In genomic region chr2:59248806-59249205, GRCm38 (mm10) we compare ENCODE assay signal across 19 mouse cellular contexts.
"Had no signal": no experiment of that assay in that cellular context is flagged by ENCODE, and none has a peak within 500 bp of the region (broad histone marks: within the 10 kb centered on the region; RNA-seq: fewer than 3 reads in every experiment).

No protein-coding gene starts in this region.

- ATAC-seq: lung, postnatal 0 days had no signal

- H3K9me3 ChIP-seq: liver, embryonic 13.5 days; megakaryocyte, embryonic 14.5 days; midbrain, embryonic 10.5 days; neural tube, embryonic 12.5 days; neural tube, embryonic 15.5 days had no signal

- H3K9ac ChIP-seq: liver, embryonic 13.5 days; lung, embryonic 14.5 days; neural tube, embryonic 12.5 days; neural tube, embryonic 15.5 days had no signal

- H3K4me1 ChIP-seq: liver, embryonic 13.5 days; midbrain, embryonic 10.5 days; neural tube, embryonic 12.5 days; neural tube, embryonic 15.5 days had no signal

- H3K36me3 ChIP-seq: liver, embryonic 13.5 days; midbrain, embryonic 10.5 days; neural tube, embryonic 12.5 days; neural tube, embryonic 15.5 days had no signal

- H3K27me3 ChIP-seq: liver, embryonic 13.5 days; megakaryocyte, embryonic 14.5 days; neural tube, embryonic 12.5 days; neural tube, embryonic 15.5 days had no signal

- DNase-seq: kidney, adult 2 months; kidney, postnatal 36 days; layer of hippocampus, postnatal 36 days; liver, embryonic 13.5 days; lung, embryonic 14.5 days; midbrain, embryonic 14.5 days; right cerebral cortex, adult 18-20 months; right cerebral cortex, postnatal 14 days; right cerebral cortex, postnatal 4 days; thymus, adult 2 months; thymus, postnatal 36 days had no signal

- H3K4me3 ChIP-seq: left cerebral cortex, adult 2 months; liver, embryonic 13.5 days; megakaryocyte, embryonic 14.5 days; midbrain, embryonic 10.5 days; neural tube, embryonic 12.5 days; neural tube, embryonic 15.5 days had no signal

- H3K27ac ChIP-seq: kidney, postnatal 0 days; left cerebral cortex, adult 2 months; liver, embryonic 13.5 days; midbrain, embryonic 10.5 days; neural tube, embryonic 12.5 days; neural tube, embryonic 15.5 days; stomach, postnatal 0 days had no signal

- H3K4me2 ChIP-seq: liver, embryonic 13.5 days; lung, embryonic 14.5 days; neural tube, embryonic 12.5 days; neural tube, embryonic 15.5 days had no signal
